Mouse (Mus musculus) cortical plate, adult 2 months (tissue): ENCODE results near the gene Srgap1.

Source experiments
- CTCF ChIP-seq: fragments of 200-500 bp; IDR thresholded peaks from 2 replicates; pipeline ENCODE4 v1.5.1; 2011; ENCODE audit warnings: mild to moderate bottlenecking, control low read depth, low read length; ENCODE audit not compliant: insufficient read depth; ENCODE audit errors: extremely low read depth
- POLR2A ChIP-seq: fragments of 200-500 bp; IDR thresholded peaks from 2 replicates; pipeline ENCODE4 v1.6.1; 2011; ENCODE audit warnings: mild to moderate bottlenecking, low read length, control low read depth; ENCODE audit not compliant: insufficient read depth; ENCODE audit errors: extremely low read depth

DNA sequence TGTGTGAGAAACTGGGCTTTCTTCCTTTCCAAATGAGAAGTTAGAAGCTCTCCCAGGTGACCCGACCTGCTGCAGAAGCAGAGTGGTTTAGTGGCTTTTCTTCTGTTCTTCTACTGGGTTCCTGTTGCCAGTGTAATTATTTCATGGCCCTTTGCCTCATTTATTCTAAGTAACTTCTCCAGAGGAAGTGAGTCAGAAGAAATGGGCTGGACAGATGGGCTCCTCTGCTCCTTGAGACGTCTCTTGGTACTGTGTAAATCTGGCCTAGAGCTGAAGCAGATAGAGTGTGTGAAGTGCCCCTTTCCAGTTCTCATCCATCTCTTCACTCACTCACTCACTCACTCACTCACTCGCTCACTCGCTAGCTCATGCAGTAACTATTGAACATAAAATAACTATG lies 290.4 kb downstream of the Srgap1 start:
- TF ChIP-seq CTCF (no peak), POLR2A (no peak)
